Mouse (Mus musculus) liver, postnatal 0 days (tissue): ENCODE measurements at regions not wholly inside any gene's neighbourhood (a gene's known extent, or its start where the extent isn't known, plus 50 kb on each side); places are given as distances from the start of the nearest gene placed in this dataset.

Source experiments
- ATAC-seq: fragments of 200-750 bp; cut with Nextera tagmentation; 2 replicates; pipeline ENCODE4 v1.8.0; 2017; ENCODE audit warnings: mild to moderate bottlenecking, moderate library complexity
- DNase-seq: peaks from one replicate; pipeline ENCODE4 v3.0.0-alpha.2; 2016
- H3K27ac ChIP-seq: fragments of 300-500 bp; sonication (generic); 2 replicates; pipeline ENCODE4 v1.5.1; 2014; ENCODE audit warnings: antibody characterized with exemption, moderate library complexity, mild to moderate bottlenecking, low read depth
- H3K27me3 ChIP-seq: fragments of 300-500 bp; sonication (generic); 2 replicates; pipeline ENCODE4 v1.6.1; 2014; ENCODE audit warnings: low read length, control low read depth, mixed read lengths; ENCODE audit not compliant: insufficient read depth
- H3K36me3 ChIP-seq: fragments of 300-500 bp; sonication (generic); replicated peaks from 2 replicates; pipeline ENCODE4 v1.6.1; 2014; ENCODE audit warnings: mild to moderate bottlenecking, control low read depth, low read length, moderate library complexity, mixed read lengths; ENCODE audit not compliant: insufficient read depth
- H3K4me1 ChIP-seq: fragments of 300-500 bp; sonication (generic); 2 replicates; pipeline ENCODE4 v1.6.1; 2014; ENCODE audit warnings: antibody characterized with exemption, mild to moderate bottlenecking, control low read depth; ENCODE audit not compliant: insufficient read depth
- H3K4me2 ChIP-seq: fragments of 300-500 bp; sonication (generic); 2 replicates; pipeline ENCODE4 v1.6.1; 2014; ENCODE audit warnings: low read depth, mild to moderate bottlenecking, low read length, moderate library complexity, mixed read lengths
- H3K4me3 ChIP-seq: fragments of 300-500 bp; sonication (generic); 2 replicates; pipeline ENCODE4 v1.5.1; 2014; ENCODE audit warnings: low read depth, low read length
- H3K9ac ChIP-seq: fragments of 300-500 bp; sonication (generic); replicated peaks from 2 replicates; pipeline ENCODE4 v1.6.1; 2014; ENCODE audit warnings: mild to moderate bottlenecking, moderate library complexity
- H3K9me3 ChIP-seq: fragments of 300-500 bp; sonication (generic); 2 replicates; pipeline ENCODE4 v1.6.1; 2016; ENCODE audit warnings: mild to moderate bottlenecking, control low read depth, low read length, mixed read lengths
- CTCF ChIP-seq: sonication (generic); IDR thresholded peaks from 2 replicates; pipeline ENCODE4 v1.5.1; 2016; ENCODE audit warnings: antibody characterized with exemption, low read depth
- EP300 ChIP-seq: IDR thresholded peaks from 2 replicates; pipeline ENCODE4 v1.6.1; 2016; ENCODE audit warnings: antibody characterized with exemption, low read depth, mild to moderate bottlenecking
- WGBS: fragments of 180-500 bp; shearing (Covaris S2); extraction: QIAGEN DNeasy Blood & Tissue Kit; methylation state at CpG from one replicate; pipeline ENCODE4 v1.1.7; 2014; ENCODE audit not compliant: insufficient replicate concordance; 5-methylcytosine and 5-hydroxymethylcytosine counted together

DNA sequence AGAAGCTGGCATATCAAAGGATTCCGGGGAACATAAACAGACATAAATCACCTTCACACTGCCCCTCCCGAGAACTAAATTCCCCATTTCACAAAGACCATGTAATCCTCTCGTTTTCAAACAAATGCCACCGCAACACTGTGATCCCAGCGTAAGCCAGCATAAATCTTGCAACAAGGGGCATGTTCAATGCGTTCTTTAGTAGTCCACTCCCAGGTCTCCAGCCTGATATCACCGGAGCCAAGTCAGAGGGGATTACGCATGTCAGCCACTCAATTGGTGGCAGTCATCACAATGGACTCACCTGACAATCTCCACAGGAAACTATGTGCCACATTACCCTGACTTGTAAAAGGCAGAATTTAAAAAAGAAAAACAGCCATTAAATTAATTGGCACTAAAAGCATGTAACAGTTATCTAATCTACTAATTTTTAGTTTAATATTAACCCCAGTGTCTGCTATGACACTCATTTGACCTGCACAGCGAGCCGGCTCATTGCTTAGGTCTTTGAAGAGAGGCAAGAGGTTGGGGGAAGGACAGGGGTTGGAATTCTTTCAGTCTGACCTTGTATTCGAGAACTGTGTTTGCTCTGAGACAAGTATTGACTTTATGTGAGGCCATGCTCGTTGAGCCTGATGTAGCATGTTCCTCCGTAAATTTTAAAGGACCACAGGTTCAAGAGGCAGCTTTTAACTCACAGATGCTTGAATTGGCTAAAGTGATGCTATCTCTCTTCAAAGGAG is 252.0 kb upstream of the Rnf32 start:
- WGBS, result 43% methylated on average over 13 of the region's 13 CpGs
- no peaks in the 10 kb centered on the region for H3K9me3 ChIP-seq
- no peak for DNase-seq

DNA sequence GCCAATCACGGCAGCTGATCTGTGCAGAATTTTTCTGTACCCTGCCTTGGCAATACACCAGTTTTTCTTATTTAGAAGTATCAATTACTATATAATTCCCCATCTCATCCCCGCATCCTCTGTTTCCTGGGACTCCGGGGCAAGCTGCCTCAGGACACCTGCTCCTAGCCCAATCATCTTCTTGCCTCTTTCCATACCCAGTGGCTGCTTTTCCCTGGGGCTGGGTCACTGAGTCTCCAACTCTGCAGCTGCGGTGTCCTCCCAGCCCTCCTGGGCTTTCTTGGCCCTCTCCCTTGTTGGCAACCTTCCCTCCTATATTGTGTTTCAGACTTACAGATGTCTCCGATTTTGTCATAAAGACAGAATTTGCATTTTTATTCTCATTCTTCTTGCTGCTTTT is 254.8 kb upstream of the Rnf32 start:
- 80% methylated on average over 5 of the region's 5 CpGs for WGBS
- Histone ChIP-seq H3K4me2 (no peak overlapping the region), H3K4me3 (no peak overlapping the region), H3K27ac (no peak overlapping the region), H3K4me1 (no peaks in the 10 kb centered on the region), H3K36me3 (no peaks in the 10 kb centered on the region), H3K9me3 (no peaks in the 10 kb centered on the region), H3K9ac (no peak overlapping the region), H3K27me3 (no peaks in the 10 kb centered on the region)
- ATAC-seq (no peak), DNase-seq (no peak)
- TF ChIP-seq CTCF (no peak), EP300 (no peak)

More for the DNA sequence above, 252.0 kb upstream of the Rnf32 start:
- Histone ChIP-seq H3K4me2 (no peak overlapping the region), H3K4me1 (no peaks in the 10 kb centered on the region), H3K36me3 (no peaks in the 10 kb centered on the region), H3K9ac (no peak overlapping the region), H3K27ac (no peak overlapping the region), H3K4me3 (no peak overlapping the region), H3K27me3 (no peaks in the 10 kb centered on the region)
- no peak for ATAC-seq
- TF ChIP-seq CTCF (no peak), EP300 (no peak)

DNA sequence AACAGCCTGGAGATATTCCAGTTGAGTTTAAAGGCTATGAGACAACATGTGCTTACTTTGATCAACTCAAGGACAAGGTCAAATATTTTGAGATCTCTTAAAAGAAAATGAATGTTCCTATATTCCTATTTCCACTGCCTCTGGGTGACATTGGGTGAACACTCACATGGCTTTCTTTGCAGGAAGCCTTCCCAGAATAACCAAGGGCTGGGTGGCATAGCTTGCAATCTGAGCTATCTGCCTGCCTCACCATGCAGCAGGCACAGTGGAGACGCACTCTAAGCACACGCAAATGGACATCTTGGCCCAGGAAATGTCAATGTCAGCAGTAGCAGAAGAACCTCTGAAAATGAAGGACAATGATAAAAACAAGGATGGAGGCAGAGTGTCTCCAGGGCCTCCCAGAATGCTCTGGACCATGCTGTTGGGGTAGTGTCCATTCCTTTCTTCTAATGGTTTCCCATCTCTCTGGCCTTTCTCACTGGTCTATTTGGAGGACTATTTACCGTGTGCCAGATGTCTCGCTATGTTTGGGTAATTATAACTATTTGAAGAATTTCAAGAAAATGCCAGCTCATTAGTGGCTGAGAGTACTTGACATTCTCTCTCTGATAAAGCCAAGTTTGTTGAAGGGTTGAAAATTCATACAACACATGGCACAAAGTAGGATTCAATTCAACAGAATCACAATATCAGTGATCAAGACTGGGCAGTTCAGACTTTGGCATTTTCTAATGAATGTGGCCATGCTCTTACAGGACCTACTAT is 276.3 kb upstream of the Rnf32 start:
- Histone ChIP-seq H3K9ac (no peak overlapping the region), H3K27me3 (no peaks in the 10 kb centered on the region), H3K4me1 (no peaks in the 10 kb centered on the region), H3K9me3 (no peaks in the 10 kb centered on the region), H3K4me2 (no peak overlapping the region), H3K36me3 (no peaks in the 10 kb centered on the region), H3K27ac (no peak overlapping the region), H3K4me3 (no peak overlapping the region)
- TF ChIP-seq CTCF (no peak), EP300 (no peak)
- WGBS, result 77% methylated on average over 4 of the region's 4 CpGs
- ATAC-seq (no peak), DNase-seq (no peak)

DNA sequence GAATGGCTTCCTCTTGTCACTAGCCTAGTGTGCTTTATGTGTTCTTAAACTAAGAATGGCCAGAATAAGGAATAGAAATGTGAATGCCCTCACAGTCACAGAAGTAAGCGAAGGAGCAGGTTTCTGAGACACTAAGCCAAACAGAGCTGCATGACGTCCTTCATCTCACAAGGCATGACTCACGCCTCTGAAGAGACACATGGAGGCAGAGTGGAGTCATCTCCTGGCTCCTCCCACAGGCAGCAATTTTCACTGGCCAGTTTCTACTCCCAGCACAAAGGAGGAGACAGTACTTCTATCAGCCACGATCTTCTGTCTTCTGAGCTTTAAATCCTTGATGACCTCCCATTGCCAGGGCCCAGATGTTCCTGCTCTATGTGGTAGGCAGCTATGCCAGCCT is 291.3 kb upstream of the Rnf32 start:
- DNase-seq (no peak), ATAC-seq (no peak)
- no peak overlapping the region for H3K9ac ChIP-seq
- no peaks in the 10 kb centered on the region for H3K4me1 ChIP-seq
- TF ChIP-seq EP300, result no peak
- no peak for TF ChIP-seq CTCF
- no peak overlapping the region for H3K4me2 ChIP-seq
- 57% methylated on average over 4 of the region's 4 CpGs for whole genome bisulfite sequencing
- no peaks in the 10 kb centered on the region for H3K27me3 ChIP-seq
- H3K36me3 ChIP-seq, result no peaks in the 10 kb centered on the region
- H3K27ac ChIP-seq, result no peak overlapping the region
- H3K9me3 ChIP-seq, result no peaks in the 10 kb centered on the region
- H3K4me3 ChIP-seq, result no peak overlapping the region

DNA sequence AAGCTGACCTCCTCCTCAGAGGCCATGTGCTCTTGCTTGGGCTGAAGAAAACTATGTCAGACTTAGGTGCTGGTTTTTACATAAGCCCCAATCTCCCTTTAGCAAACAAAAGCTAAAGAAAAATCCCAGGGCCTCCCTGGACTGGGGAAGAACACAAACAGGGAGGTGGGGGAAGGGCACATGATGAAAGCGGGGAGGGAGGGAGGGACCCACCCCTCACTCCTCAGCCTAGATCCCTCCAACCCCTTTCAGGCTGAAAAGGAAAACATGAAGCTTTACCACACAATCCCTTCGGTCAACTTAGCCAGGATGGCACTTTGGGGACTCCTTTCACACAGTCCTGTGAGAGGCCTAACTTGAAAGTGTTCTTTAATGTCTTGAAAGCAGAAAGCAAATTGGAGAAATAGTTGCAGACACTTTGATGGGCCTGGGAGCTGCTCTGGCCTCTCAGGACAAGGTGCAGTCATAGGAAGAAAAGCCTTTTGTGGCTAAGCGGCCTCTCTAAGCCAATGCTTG is 291.9 kb upstream of the Rnf32 start:
- H3K9ac ChIP-seq, result no peak overlapping the region
- 53% methylated on average over 3 of the region's 3 CpGs for WGBS
- no peak overlapping the region for H3K27ac ChIP-seq
- H3K27me3 ChIP-seq, result no peaks in the 10 kb centered on the region
- TF ChIP-seq EP300, result no peak
- no peak for TF ChIP-seq CTCF
- H3K9me3 ChIP-seq, result no peaks in the 10 kb centered on the region
- H3K36me3 ChIP-seq, result no peaks in the 10 kb centered on the region
- no peak overlapping the region for H3K4me3 ChIP-seq
- no peaks in the 10 kb centered on the region for H3K4me1 ChIP-seq
- no peak overlapping the region for H3K4me2 ChIP-seq
- no peak for ATAC-seq
- no peak for DNase-seq

DNA sequence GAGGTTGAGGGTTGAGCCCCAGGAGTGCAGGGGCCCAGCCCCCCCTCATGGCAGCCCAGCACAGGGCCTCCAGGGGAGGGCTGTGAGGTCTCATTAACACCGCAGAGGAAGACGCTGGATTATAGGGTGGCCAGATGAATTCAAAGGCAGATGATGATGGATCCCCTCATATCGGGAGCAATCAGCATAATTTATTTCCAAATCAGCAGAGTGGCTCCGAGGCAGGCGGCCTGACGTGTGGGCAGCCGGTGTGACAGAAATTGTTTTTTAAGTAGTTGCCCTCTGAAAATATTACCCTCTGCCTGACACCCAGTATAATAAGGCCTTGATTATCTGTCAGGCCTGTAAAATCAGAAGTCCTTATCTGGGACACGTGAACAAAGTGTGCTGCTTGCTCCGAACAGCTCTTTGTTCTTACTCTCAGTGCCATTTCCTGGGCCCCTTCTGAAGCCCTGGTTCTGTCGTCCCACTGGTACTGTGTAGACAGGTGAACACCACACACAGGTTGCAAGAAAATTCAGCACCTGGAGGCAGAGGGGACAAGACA is 303.0 kb upstream of the Rnf32 start:
- no peak for TF ChIP-seq CTCF
- TF ChIP-seq EP300, result no peak
- DNase-seq (no peak), ATAC-seq (no peak)
- Histone ChIP-seq H3K27ac (no peak overlapping the region), H3K27me3 (no peaks in the 10 kb centered on the region), H3K9ac (no peak overlapping the region), H3K4me3 (no peak overlapping the region), H3K9me3 (no peaks in the 10 kb centered on the region), H3K4me1 (no peaks in the 10 kb centered on the region), H3K36me3 (no peaks in the 10 kb centered on the region), H3K4me2 (no peak overlapping the region)
- WGBS, result 53% methylated on average over 10 of the region's 10 CpGs
